Mouse (Mus musculus): Measurements from ENCODE around the gene Szt2. TPM values are rescaled to one million over a fixed set of nuclear protein-coding genes. Genes with fewer than 3 reads are reported as not detected.

Szt2 gene
- total and polyA plus RNA-seq, 3 experiments: 3.2 to 18.9 (median 7.4) TPM

DNA sequence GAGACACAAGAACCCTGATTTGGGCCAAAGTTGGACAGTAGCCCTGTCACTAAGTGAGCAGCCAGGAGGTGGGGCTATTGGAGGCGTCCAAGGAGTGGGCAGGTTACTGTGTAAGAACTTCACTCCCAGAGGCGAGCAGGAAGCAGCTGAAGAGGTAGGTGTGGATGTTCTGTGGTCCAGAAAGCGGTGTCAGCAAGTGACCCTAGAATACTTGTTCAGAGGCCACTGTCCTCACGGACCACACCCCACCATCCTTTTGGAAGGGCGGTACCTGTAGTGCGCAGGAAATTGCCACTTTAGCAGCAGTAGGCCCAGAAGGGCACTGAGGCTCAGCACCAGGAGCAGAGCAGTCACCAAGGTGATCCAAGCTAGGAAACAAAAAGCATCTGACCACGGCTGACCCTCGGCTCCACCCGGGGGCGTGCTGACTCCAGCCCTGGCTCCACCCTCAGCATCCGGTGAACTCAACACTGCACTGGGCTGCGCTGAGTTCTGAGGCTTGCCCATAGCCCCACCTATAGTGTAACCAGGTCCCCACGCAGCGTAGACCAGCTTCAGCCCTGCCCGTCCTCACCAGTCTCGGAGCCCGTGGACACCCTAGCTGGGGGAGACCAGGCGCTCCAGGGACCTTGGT, 36.8 kb upstream of the Szt2 start:
- Histone ChIP-seq H3K4me2 (ENCODE audit: insufficient read depth, low read depth, poor library complexity, severe bottlenecking) (no peak overlapping the region), H3K36me3 (replicated peaks in 1 of 2; ENCODE audit: control insufficient read depth in 1 of 2, insufficient read depth in 1 of 2, low read length in 1 of 2) (no peaks in the 10 kb centered on the region), H3K27ac (ENCODE audit: insufficient read depth, low read depth) (no peak overlapping the region), H3K4me1 (ENCODE audit: control insufficient read depth in 1 of 2, insufficient read depth in 2 of 2) (peaks cover 0 to 6% of the 10 kb centered on the region in 2 experiments; a peak in 1 of 4 replicates), H3K4me3 (replicated peaks in 1 of 3; ENCODE audit: low read depth in 2 of 3, low read length in 2 of 3, poor library complexity in 1 of 3) (no peak overlapping the region), H3K9ac (ENCODE audit: insufficient read depth, low read depth) (no peak overlapping the region), H3K79me2 (replicated peaks; ENCODE audit: control insufficient read depth, extremely low read depth, insufficient read depth, poor library complexity, severe bottlenecking) (no peaks in the 10 kb centered on the region), H3K27me3 (replicated peaks) (peaks cover 76% of the 10 kb centered on the region), H3K9me3 (replicated peaks; ENCODE audit: low read length) (no peaks in the 10 kb centered on the region)
- TF ChIP-seq IRF4 (IDR thresholded peaks at IDR 0.05; ENCODE audit: low read depth, low read length): no peak
- peak; percentile 13 for TF ChIP-seq RAD21 (IDR thresholded peaks at IDR 0.05; ENCODE audit: low read depth, low read length)
- TF ChIP-seq MEF2A (IDR thresholded peaks at IDR 0.05; ENCODE audit: borderline replicate concordance, low read depth, low read length): no peak
- no peak for TF ChIP-seq JUN (IDR thresholded peaks at IDR 0.05; ENCODE audit: insufficient read depth, low read depth, low read length)
- TF ChIP-seq NRF1 (IDR thresholded peaks at IDR 0.05; ENCODE audit: low read depth, low read length): no peak
- peak; percentile 31 for TF ChIP-seq SMC3 (IDR thresholded peaks at IDR 0.05; ENCODE audit: low read depth, low read length)
- TF ChIP-seq ZC3H11A (IDR thresholded peaks at IDR 0.05; ENCODE audit: low read depth, low read length): no peak
- TF ChIP-seq ELF1 (IDR thresholded peaks at IDR 0.05; ENCODE audit: low read depth, low read length): no peak
- no peak for TF ChIP-seq POLR2AphosphoS2 (IDR thresholded peaks at IDR 0.05; ENCODE audit: low read depth, low read length)
- no peak for TF ChIP-seq USF2 (conservative IDR thresholded peaks at IDR 0.05; ENCODE audit: low read depth, low read length)
- no peak for TF ChIP-seq MAFK (IDR thresholded peaks at IDR 0.05; ENCODE audit: insufficient replicate concordance, low read length)
- TF ChIP-seq NELFE (IDR thresholded peaks at IDR 0.05; ENCODE audit: low read depth, low read length): no peak
- TF ChIP-seq CTCF (conservative IDR thresholded peaks at IDR 0.05 in 1 of 2, IDR thresholded peaks at IDR 0.05 in 1 of 2; ENCODE audit: low read depth in 2 of 2, low read length in 2 of 2): peak in 1 of 2 experiments; percentile 42; a peak in 2 of 4 replicates
- TF ChIP-seq UBTF (IDR thresholded peaks at IDR 0.05; ENCODE audit: low read depth, low read length): no peak
- no peak for TF ChIP-seq JUND (conservative IDR thresholded peaks at IDR 0.05; ENCODE audit: low read depth, low read length)
- TF ChIP-seq PAX5 (IDR thresholded peaks at IDR 0.05; ENCODE audit: low read length): no peak
- TF ChIP-seq SIN3A (IDR thresholded peaks at IDR 0.05; ENCODE audit: low read length): no peak
- dilution Hi-C loops (cut with MboI; ENCODE audit: extremely low pct_ligation_motif_present, extremely low pct_unique_long_range_greater_than_20kb, low sequenced_read_pairs): no loop called here
- in situ Hi-C loops (cut with MboI; ENCODE audit: low pct_ligation_motif_present, low pct_unique_long_range_greater_than_20kb, low sequenced_read_pairs): no loop called here
- DNase-seq (ENCODE audit: extremely low read depth): no peak

GRCm38 (mm10) chr4:118445088-118445487, 36.0 kb upstream of the Szt2 start:
- dilution Hi-C loops (cut with MboI; ENCODE audit: extremely low pct_ligation_motif_present, extremely low pct_unique_long_range_greater_than_20kb, low sequenced_read_pairs): no loop called here
- TF ChIP-seq E2F4 (IDR thresholded peaks at IDR 0.05; ENCODE audit: insufficient replicate concordance, low read depth, low read length): no peak
- TF ChIP-seq USF1 (IDR thresholded peaks at IDR 0.05; ENCODE audit: low read depth, low read length): no peak
- no peak for TF ChIP-seq CTCF (conservative IDR thresholded peaks at IDR 0.05 in 1 of 2, IDR thresholded peaks at IDR 0.05 in 1 of 2; ENCODE audit: low read depth in 2 of 2, low read length in 2 of 2)
- no peak for TF ChIP-seq POLR2AphosphoS2 (IDR thresholded peaks at IDR 0.05; ENCODE audit: low read depth, low read length)
- TF ChIP-seq EP300 (IDR thresholded peaks at IDR 0.05; ENCODE audit: low read length): no peak
- TF ChIP-seq ELF1 (IDR thresholded peaks at IDR 0.05; ENCODE audit: low read depth, low read length): no peak
- TF ChIP-seq CHD1 (IDR thresholded peaks at IDR 0.05; ENCODE audit: low read depth, low read length): no peak
- no peak for TF ChIP-seq MEF2A (IDR thresholded peaks at IDR 0.05; ENCODE audit: borderline replicate concordance, low read depth, low read length)
- no peak for TF ChIP-seq NRF1 (IDR thresholded peaks at IDR 0.05; ENCODE audit: low read depth, low read length)
- no peak for TF ChIP-seq ZKSCAN1 (IDR thresholded peaks at IDR 0.05; ENCODE audit: borderline replicate concordance, low read depth, low read length)
- Histone ChIP-seq H3K9me3 (replicated peaks; ENCODE audit: low read length) (no peaks in the 10 kb centered on the region), H3K27ac (ENCODE audit: insufficient read depth, low read depth) (no peak overlapping the region), H3K9ac (ENCODE audit: insufficient read depth, low read depth) (no peak overlapping the region), H3K4me2 (ENCODE audit: insufficient read depth, low read depth, poor library complexity, severe bottlenecking) (no peak overlapping the region), H3K4me1 (ENCODE audit: control insufficient read depth in 1 of 2, insufficient read depth in 2 of 2) (peaks cover 0 to 6% of the 10 kb centered on the region in 2 experiments; a peak in 1 of 4 replicates), H3K4me3 (replicated peaks in 1 of 3; ENCODE audit: low read depth in 2 of 3, low read length in 2 of 3, poor library complexity in 1 of 3) (no peak overlapping the region), H3K79me2 (replicated peaks; ENCODE audit: control insufficient read depth, extremely low read depth, insufficient read depth, poor library complexity, severe bottlenecking) (no peaks in the 10 kb centered on the region), H3K36me3 (replicated peaks in 1 of 2; ENCODE audit: control insufficient read depth in 1 of 2, insufficient read depth in 1 of 2, low read length in 1 of 2) (no peaks in the 10 kb centered on the region), H3K27me3 (replicated peaks) (peaks cover 72% of the 10 kb centered on the region)
- in situ Hi-C loops (cut with MboI; ENCODE audit: low pct_ligation_motif_present, low pct_unique_long_range_greater_than_20kb, low sequenced_read_pairs): no loop called here
- no peak for DNase-seq (ENCODE audit: extremely low read depth)
